Mouse (Mus musculus) midbrain, embryonic 11.5 days (tissue): ENCODE data around the gene Tcf7l1. TPM values are rescaled to one million over a fixed set of nuclear protein-coding genes. Genes with fewer than 3 reads are reported as not detected.
A peak's percentile ranks its signal among the peaks of the same experiment; 100 is the strongest.

Experiments
- ATAC-seq: fragments of 200-750 bp; cut with Nextera tagmentation; 2 replicates; pipeline ENCODE4 v1.8.0; 2017; ENCODE audit warnings: moderate TSS enrichment, moderate library complexity; ENCODE audit not compliant: low FRiP score
- DNase-seq: peaks from one replicate; pipeline ENCODE4 v3.0.0; 2015; ENCODE audit warnings: low spot score; ENCODE audit errors: missing footprints
- H3K27ac ChIP-seq: fragments of 300-500 bp; sonication (generic); 2 replicates; pipeline ENCODE4 v1.5.1; 2014; ENCODE audit warnings: low read depth, low read length
- H3K27me3 ChIP-seq: fragments of 300-500 bp; sonication (generic); 2 replicates; pipeline ENCODE4 v1.6.1; 2014; ENCODE audit warnings: mild to moderate bottlenecking, low read length, moderate library complexity, mixed read lengths; ENCODE audit not compliant: control insufficient read depth, insufficient read depth
- H3K36me3 ChIP-seq: fragments of 300-500 bp; sonication (generic); 2 replicates; pipeline ENCODE4 v1.6.1; 2014; ENCODE audit warnings: mild to moderate bottlenecking, low read length, moderate library complexity, mixed read lengths; ENCODE audit not compliant: control insufficient read depth, insufficient read depth
- H3K4me1 ChIP-seq: fragments of 300-500 bp; sonication (generic); 2 replicates; pipeline ENCODE4 v1.6.1; 2014; ENCODE audit warnings: low read length; ENCODE audit not compliant: control insufficient read depth, insufficient read depth
- H3K4me2 ChIP-seq: fragments of 300-500 bp; sonication (generic); 2 replicates; pipeline ENCODE4 v1.6.1; 2014; ENCODE audit warnings: mild to moderate bottlenecking, moderate library complexity
- H3K4me3 ChIP-seq: fragments of 300-500 bp; sonication (generic); 2 replicates; pipeline ENCODE4 v1.5.1; 2014; ENCODE audit warnings: low read depth, low read length
- H3K9ac ChIP-seq: fragments of 300-500 bp; sonication (generic); 2 replicates; pipeline ENCODE4 v1.6.1; 2014; ENCODE audit warnings: low read length
- H3K9me3 ChIP-seq: fragments of 300-500 bp; sonication (generic); 2 replicates; pipeline ENCODE4 v1.6.1; 2016; ENCODE audit warnings: low read length; ENCODE audit not compliant: control insufficient read depth
- whole genome bisulfite sequencing: fragments of 180-500 bp; shearing (Covaris S2); extraction: QIAGEN DNeasy Blood & Tissue Kit; methylation state at CpG from one replicate; pipeline ENCODE4 v1.1.7; 2014; 5-methylcytosine and 5-hydroxymethylcytosine counted together
- polyA plus RNA-seq: library from polyadenylated mRNA; unstranded; fragments of >200 nt; fragmentation: Nextera tagmentation; extraction: Ambion mirVana; gene quantifications from 2 replicates; pipeline ENCODE4 v1.2.1, GENCODE M21; 2014

Gene Tcf7l1
- polyA plus RNA-seq, 1 experiment from 2014 or later: 19.8 TPM

GRCm38 (mm10) chr6:72645364-72645763, 143.7 kb downstream of the Tcf7l1 start:
- Histone ChIP-seq H3K4me3 (no peak overlapping the region), H3K27me3 (no peaks in the 10 kb centered on the region), H3K9ac (no peak overlapping the region), H3K4me1 (no peaks in the 10 kb centered on the region), H3K36me3 (no peaks in the 10 kb centered on the region), H3K9me3 (no peaks in the 10 kb centered on the region), H3K4me2 (no peak overlapping the region), H3K27ac (no peak overlapping the region)
- no peak for ATAC-seq
- no peak for DNase-seq
- 87% methylated on average over 7 of the region's 7 CpGs for WGBS

- no peak for ATAC-seq
Measured at GRCm38 (mm10) chr6:72644576-72644975, 144.5 kb downstream of the Tcf7l1 start.

GRCm38 (mm10) chr6:72641218-72641954, 147.7 kb downstream of the Tcf7l1 start:
- WGBS: 85% methylated on average over 18 of the region's 18 CpGs

More at GRCm38 (mm10) chr6:72644576-72644975, 144.5 kb downstream of the Tcf7l1 start:
- Histone ChIP-seq H3K36me3 (no peaks in the 10 kb centered on the region), H3K9me3 (no peaks in the 10 kb centered on the region), H3K4me1 (no peaks in the 10 kb centered on the region), H3K4me2 (no peak overlapping the region), H3K27ac (no peak overlapping the region), H3K4me3 (no peak overlapping the region), H3K27me3 (no peaks in the 10 kb centered on the region), H3K9ac (no peak overlapping the region)
- 87% methylated on average over 4 of the region's 4 CpGs for WGBS
- no peak for DNase-seq

GRCm38 (mm10) chr6:72636940-72637339, 152.1 kb downstream of the Tcf7l1 start:
- no peak for ATAC-seq
- no peak overlapping the region for H3K4me3 ChIP-seq
- no peaks in the 10 kb centered on the region for H3K27me3 ChIP-seq
- H3K9ac ChIP-seq: no peak overlapping the region
- 86% methylated on average over 3 of the region's 3 CpGs for WGBS
- no peaks in the 10 kb centered on the region for H3K9me3 ChIP-seq
- no peak overlapping the region for H3K27ac ChIP-seq
- H3K36me3 ChIP-seq: no peaks in the 10 kb centered on the region
- DNase-seq: no peak
- H3K4me1 ChIP-seq: peaks cover 3% of the 10 kb centered on the region; the same call in 1 of the 2 replicates
- no peak overlapping the region for H3K4me2 ChIP-seq

More at GRCm38 (mm10) chr6:72641218-72641954, 147.7 kb downstream of the Tcf7l1 start:
- Histone ChIP-seq H3K4me2 (no peak overlapping the region), H3K9ac (no peak overlapping the region), H3K4me3 (no peak overlapping the region), H3K27me3 (no peaks in the 10 kb centered on the region), H3K4me1 (no peaks in the 10 kb centered on the region; the same call in 1 of the 2 replicates), H3K36me3 (no peaks in the 10 kb centered on the region), H3K27ac (no peak overlapping the region), H3K9me3 (no peaks in the 10 kb centered on the region)
- no peak for ATAC-seq
- no peak for DNase-seq

GRCm38 (mm10) chr6:72635760-72636431, 153.2 kb downstream of the Tcf7l1 start:
- peak; percentile 98 for DNase-seq
- peaks cover 3% of the 10 kb centered on the region; the same call in 1 of the 2 replicates for H3K4me1 ChIP-seq
- H3K27me3 ChIP-seq: no peaks in the 10 kb centered on the region
- 56% methylated on average over 12 of the region's 12 CpGs for WGBS
- H3K4me3 ChIP-seq: no peak overlapping the region
- H3K36me3 ChIP-seq: no peaks in the 10 kb centered on the region
- no peak overlapping the region for H3K9ac ChIP-seq
- H3K9me3 ChIP-seq: no peaks in the 10 kb centered on the region
- peak; percentile 78 for ATAC-seq
- no peak overlapping the region for H3K27ac ChIP-seq
- H3K4me2 ChIP-seq: no peak overlapping the region

GRCm38 (mm10) chr6:72634311-72634710, 154.7 kb downstream of the Tcf7l1 start:
- H3K27me3 ChIP-seq: no peaks in the 10 kb centered on the region
- WGBS: 81% methylated on average over 10 of the region's 10 CpGs
- H3K27ac ChIP-seq: no peak overlapping the region
- H3K36me3 ChIP-seq: peaks cover 3% of the 10 kb centered on the region; the same call in 1 of the 2 replicates
- H3K9me3 ChIP-seq: no peaks in the 10 kb centered on the region
- H3K4me2 ChIP-seq: no peak overlapping the region
- H3K4me1 ChIP-seq: peaks cover 3% of the 10 kb centered on the region; the same call in 1 of the 2 replicates
- H3K9ac ChIP-seq: no peak overlapping the region
- DNase-seq: no peak
- no peak overlapping the region for H3K4me3 ChIP-seq
- ATAC-seq: no peak

GRCm38 (mm10) chr6:72631700-72632099, 157.4 kb downstream of the Tcf7l1 start:
- no peaks in the 10 kb centered on the region for H3K27me3 ChIP-seq
- no peak overlapping the region for H3K27ac ChIP-seq
- no peak overlapping the region for H3K4me3 ChIP-seq
- H3K9me3 ChIP-seq: no peaks in the 10 kb centered on the region
- peaks cover 3% of the 10 kb centered on the region for H3K36me3 ChIP-seq
- DNase-seq: no peak
- peaks cover 3% of the 10 kb centered on the region; the same call in 1 of the 2 replicates for H3K4me1 ChIP-seq
- H3K4me2 ChIP-seq: no peak overlapping the region
- H3K9ac ChIP-seq: no peak overlapping the region
- WGBS: 90% methylated on average over 6 of the region's 6 CpGs
- ATAC-seq: no peak

GRCm38 (mm10) chr6:72630961-72631360, 158.1 kb downstream of the Tcf7l1 start:
- no peak for ATAC-seq
- Histone ChIP-seq H3K9me3 (no peaks in the 10 kb centered on the region), H3K4me3 (no peak overlapping the region), H3K27me3 (no peaks in the 10 kb centered on the region), H3K4me1 (no peaks in the 10 kb centered on the region), H3K4me2 (no peak overlapping the region), H3K27ac (no peak overlapping the region), H3K36me3 (peaks cover 3% of the 10 kb centered on the region), H3K9ac (no peak overlapping the region)
- DNase-seq: no peak
- 90% methylated on average over 14 of the region's 14 CpGs for WGBS

GRCm38 (mm10) chr6:72630370-72630769, 158.7 kb downstream of the Tcf7l1 start:
- no peak overlapping the region for H3K9ac ChIP-seq
- no peak overlapping the region for H3K4me3 ChIP-seq
- DNase-seq (no peak), ATAC-seq (no peak)
- peaks cover 3% of the 10 kb centered on the region for H3K36me3 ChIP-seq
- H3K9me3 ChIP-seq: no peaks in the 10 kb centered on the region
- 97% methylated on average over 2 of the region's 2 CpGs for WGBS
- no peak overlapping the region for H3K27ac ChIP-seq
- H3K4me2 ChIP-seq: no peak overlapping the region
- no peaks in the 10 kb centered on the region for H3K27me3 ChIP-seq
- H3K4me1 ChIP-seq: no peaks in the 10 kb centered on the region
